In genomic region chr19:7495221-7496038, GRCm38 (mm10) we compare ENCODE assay signal across 8 mouse cellular contexts. TPM values are rescaled to one million over a fixed set of nuclear protein-coding genes. Genes with fewer than 3 reads are reported as not detected.
DNase-seq lines count a peak whose midpoint lies in the region; ATAC-seq and TF ChIP-seq lines count a peak whose summit lies in the region.

No protein-coding gene starts in this region.

- no peaks in the 10 kb centered on the region for H3K9me3 ChIP-seq in forebrain, embryonic 11.5 days (ENCODE audit: control insufficient read depth, low read length)
- H3K9me3 ChIP-seq in liver, embryonic 12.5 days (replicated peaks), result no peaks in the 10 kb centered on the region

- no peaks in the 10 kb centered on the region for H3K27me3 ChIP-seq in heart, adult 2 months (ENCODE audit: control insufficient read depth, insufficient read depth, low read length)
- H3K27me3 ChIP-seq in forebrain, embryonic 11.5 days (ENCODE audit: control insufficient read depth, insufficient read depth, low read length), result no peaks in the 10 kb centered on the region
- H3K27me3 ChIP-seq in liver, embryonic 12.5 days (replicated peaks), result no peaks in the 10 kb centered on the region

- no peak for TF ChIP-seq EP300 in heart, adult 2 months (IDR thresholded peaks at IDR 0.05; ENCODE audit: insufficient read depth, low read depth, low read length)

- H3K4me3 ChIP-seq in heart, adult 2 months, result peak overlapping the region; percentile 74
- peak overlapping the region; percentile 57 for H3K4me3 ChIP-seq in forebrain, embryonic 11.5 days (ENCODE audit: low read depth, low read length)
- H3K4me3 ChIP-seq in liver, embryonic 12.5 days, result peak overlapping the region; percentile 76

- no peak overlapping the region; the same call in 1 of the 2 replicates for H3K9ac ChIP-seq in heart, adult 2 months (ENCODE audit: low read depth, low read length)
- H3K9ac ChIP-seq in forebrain, embryonic 11.5 days (ENCODE audit: low read length), result peak overlapping the region; percentile 77; the same call in 1 of the 2 replicates
- peak overlapping the region; percentile 93 for H3K9ac ChIP-seq in liver, embryonic 12.5 days

- H3K4me1 ChIP-seq in heart, adult 2 months (ENCODE audit: control insufficient read depth, insufficient read depth, low read length), result peaks cover 3% of the 10 kb centered on the region
- H3K4me1 ChIP-seq in forebrain, embryonic 11.5 days (replicated peaks; ENCODE audit: control insufficient read depth, insufficient read depth, low read length), result no peaks in the 10 kb centered on the region
- H3K4me1 ChIP-seq in liver, embryonic 12.5 days, result peaks cover 26% of the 10 kb centered on the region

- H3K27ac ChIP-seq in heart, adult 2 months, result peak overlapping the region; percentile 96
- H3K27ac ChIP-seq in forebrain, embryonic 11.5 days (ENCODE audit: low read depth, low read length), result no peak overlapping the region
- H3K27ac ChIP-seq in liver, embryonic 12.5 days, result peak overlapping the region; percentile 98

- intact Hi-C loops in heart, adult 2 months (cut with DNase I), result no loop called here

- peaks cover 4% of the 10 kb centered on the region for H3K79me2 ChIP-seq in heart, adult 2 months (replicated peaks; ENCODE audit: control insufficient read depth, insufficient read depth, low read length)

- no peak for TF ChIP-seq POLR2A in heart, adult 2 months (IDR thresholded peaks at IDR 0.05; ENCODE audit: insufficient read depth, low read depth, low read length)

- H3K4me2 ChIP-seq in forebrain, embryonic 11.5 days (ENCODE audit: low read depth, low read length, severe bottlenecking), result peak overlapping the region; percentile 84
- peak overlapping the region; percentile 97 for H3K4me2 ChIP-seq in liver, embryonic 12.5 days

- ATAC-seq in forebrain, embryonic 11.5 days (replicated peaks; ENCODE audit: low FRiP score), result no peak
- ATAC-seq in liver, embryonic 12.5 days, result no peak

- no peaks in the 10 kb centered on the region for H3K36me3 ChIP-seq in heart, adult 2 months (ENCODE audit: control insufficient read depth, insufficient read depth, low read length)
- no peaks in the 10 kb centered on the region for H3K36me3 ChIP-seq in forebrain, embryonic 11.5 days (ENCODE audit: control insufficient read depth, insufficient read depth, low read length)
- H3K36me3 ChIP-seq in liver, embryonic 12.5 days, result no peaks in the 10 kb centered on the region

- DNase-seq in heart, adult 2 months, result no peak
- DNase-seq in heart, adult 8-10 months (ENCODE audit: low spot score), result no peak
- DNase-seq in CD4-positive, CD25-positive, alpha-beta regulatory T cell, adult 2 months (ENCODE audit: low read depth, low spot score), result peak; percentile 54
- DNase-seq in forebrain, embryonic 11.5 days (ENCODE audit: low spot score), result no peak
- DNase-seq in retina, postnatal 1 day, result no peak
- no peak for DNase-seq in cerebellum, adult 8-10 months
- DNase-seq in cerebellum, postnatal 4 days (ENCODE audit: low spot score in 2 of 2), result no peak

- no peak for TF ChIP-seq CTCF in heart, adult 2 months (IDR thresholded peaks at IDR 0.05)

- 36% methylated on average over 14 of the region's 14 CpGs for WGBS in heart, adult 2 months
- WGBS in forebrain, embryonic 11.5 days, result 51% methylated on average over 14 of the region's 14 CpGs
- WGBS in liver, embryonic 12.5 days (ENCODE audit: insufficient replicate concordance), result 29% methylated on average over 14 of the region's 14 CpGs

RNA-seq across cellular contexts. Expression of gene Atl3, which starts 1.6 kb away (rescaled TPM):
- total RNA-seq in heart, adult 2 months (2021), result 10 to 100 TPM; 14.0 TPM
- polyA plus RNA-seq in heart, adult 2 months (2012; rRNA removed), result 6.8 and 14.3 TPM in 2 replicates
- 10 to 100 TPM; 10.2 to 13.2 (median 12.8) TPM for total RNA-seq in heart, adult 8-10 months (2022)
- polyA plus RNA-seq in forebrain, embryonic 11.5 days (2014; fragmentation: Nextera tagmentation; extraction: Ambion mirVana), result 9.8 and 10.3 TPM in 2 replicates
- polyA plus RNA-seq in liver, embryonic 12.5 days (2016; fragmentation: Nextera tagmentation; extraction: Ambion mirVana), result 8.3 and 8.5 TPM in 2 replicates

RNA-seq across cellular contexts. Expression of gene Rtn3, which starts 12.3 kb away (rescaled TPM):
- total RNA-seq in heart, adult 2 months (2021), result 10 to 100 TPM; 71.8 to 75.4 TPM
- polyA plus RNA-seq in heart, adult 2 months (2012; rRNA removed), result 58.2 and 89.4 TPM in 2 replicates
- total RNA-seq in heart, adult 8-10 months (2022), result 10 to 100 TPM; 68.0 to 76.0 (median 73.0) TPM
- 268 and 273 TPM in 2 replicates for polyA plus RNA-seq in forebrain, embryonic 11.5 days (2014; fragmentation: Nextera tagmentation; extraction: Ambion mirVana)
- polyA plus RNA-seq in liver, embryonic 12.5 days (2016; fragmentation: Nextera tagmentation; extraction: Ambion mirVana), result 83.1 and 84.6 TPM in 2 replicates
